Mouse (Mus musculus): ENCODE data around the gene Poc1b.
A peak's percentile ranks its signal among the peaks of the same experiment; 100 is the strongest.

Gene Poc1b

GRCm38 (mm10) chr10:99227968-99228864, 121.4 kb downstream of the Poc1b start:
- peak; percentile 92 for ATAC-seq (ENCODE audit: low TSS enrichment)

DNA sequence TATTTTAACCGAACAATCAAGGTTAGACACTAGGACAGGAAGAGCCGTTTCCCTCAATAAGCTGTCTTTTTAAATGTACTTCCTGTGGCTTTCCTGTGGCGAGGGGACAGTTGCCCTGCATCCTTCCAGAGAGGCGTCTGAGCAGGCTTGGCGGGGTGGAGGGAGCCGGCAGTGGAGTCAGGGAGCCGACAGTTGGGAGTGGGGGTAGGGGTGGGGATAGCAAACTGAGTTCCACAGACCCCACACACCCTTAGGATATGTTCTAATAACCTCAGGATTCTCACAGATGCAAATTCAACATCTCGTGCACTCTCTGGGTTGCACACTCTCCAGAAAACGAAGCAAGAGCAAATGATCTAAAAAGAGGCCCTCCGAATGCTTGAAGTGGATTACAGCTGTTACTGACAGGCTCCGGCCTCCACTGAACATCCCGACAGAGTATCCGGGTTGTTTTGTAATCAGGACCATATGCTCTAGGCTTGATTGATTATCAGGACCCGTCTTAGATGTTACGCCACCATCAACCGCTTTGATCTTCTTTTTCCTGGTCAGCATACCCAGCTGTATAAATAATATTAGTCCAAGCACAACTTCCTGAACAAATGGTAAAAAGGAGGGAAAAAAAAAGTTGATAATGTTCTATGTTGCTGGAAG, 122.3 kb downstream of the Poc1b start:
- ATAC-seq (ENCODE audit: low TSS enrichment) = no peak

DNA sequence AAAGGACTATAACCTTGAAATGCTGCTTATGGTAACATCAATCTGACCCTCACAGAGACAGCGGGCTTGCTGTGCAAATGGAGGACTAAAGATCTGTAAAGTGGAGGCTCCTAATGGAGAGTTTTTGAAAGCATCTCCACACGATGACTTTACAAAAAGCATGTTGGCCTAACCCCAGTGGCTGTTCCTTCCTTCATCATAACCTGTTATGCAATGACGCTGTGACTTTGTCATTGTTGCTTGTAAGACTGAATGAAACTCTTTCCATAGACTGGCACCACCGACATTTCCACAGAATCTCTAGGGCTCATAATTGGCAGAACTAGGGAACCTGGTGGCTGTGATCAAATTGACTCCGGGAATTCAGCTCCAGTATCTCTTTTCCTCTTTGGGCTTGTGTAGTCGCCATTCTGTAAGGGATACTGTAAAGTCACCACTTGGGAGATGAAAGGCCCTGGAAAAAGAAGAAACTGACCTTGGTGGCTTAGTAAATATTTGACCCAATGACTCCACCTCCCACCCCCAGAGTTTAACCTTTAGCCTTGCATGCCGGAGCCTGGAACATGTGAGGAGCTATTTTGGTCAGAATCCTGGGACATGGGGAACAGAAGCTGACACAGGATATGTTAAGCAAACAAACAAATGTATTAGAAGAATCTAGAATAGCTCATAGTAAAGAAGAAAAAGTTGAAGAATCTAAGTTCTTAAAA, 125.8 kb downstream of the Poc1b start:
- no peak for ATAC-seq (ENCODE audit: low TSS enrichment)

DNA sequence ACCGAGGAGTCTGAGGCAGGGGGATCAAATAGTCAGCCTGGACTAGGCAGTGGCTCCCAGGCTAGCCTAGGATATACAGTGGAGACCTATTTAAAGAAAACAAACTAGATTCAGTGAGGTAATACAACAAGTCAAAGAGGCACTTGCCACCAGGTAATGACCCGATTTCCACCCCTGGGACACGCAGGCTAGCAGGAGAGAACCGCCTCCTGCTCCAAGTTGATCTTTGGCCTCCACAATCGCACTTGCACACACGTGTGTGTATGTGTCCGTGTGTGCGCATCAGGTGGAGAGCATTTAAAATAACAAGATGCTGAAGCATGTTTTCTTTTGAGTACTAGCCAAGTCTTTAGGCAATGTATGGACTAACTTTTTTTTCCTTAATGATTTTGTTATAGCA, 127.5 kb downstream of the Poc1b start:
- no peak for ATAC-seq (ENCODE audit: low TSS enrichment)

DNA sequence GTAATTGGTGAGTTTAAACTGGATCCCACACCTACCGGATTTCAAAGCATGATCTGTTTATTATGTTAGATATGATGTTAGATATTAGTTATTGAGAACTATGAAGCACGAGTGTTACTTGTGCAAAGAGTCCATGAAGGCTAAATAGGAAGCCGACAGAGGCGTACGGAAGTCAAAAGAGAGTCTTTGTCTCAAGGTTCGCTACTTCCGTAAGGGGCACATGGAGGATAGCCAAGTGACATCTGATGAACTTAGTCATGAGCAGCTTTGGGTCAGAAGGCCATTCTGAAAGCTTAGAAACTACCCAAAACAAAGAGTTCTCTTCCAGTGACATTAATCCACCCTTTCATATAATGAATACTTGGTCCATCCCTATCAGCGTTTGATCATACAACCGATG, 128.2 kb downstream of the Poc1b start:
- no peak for ATAC-seq (ENCODE audit: low TSS enrichment)

DNA sequence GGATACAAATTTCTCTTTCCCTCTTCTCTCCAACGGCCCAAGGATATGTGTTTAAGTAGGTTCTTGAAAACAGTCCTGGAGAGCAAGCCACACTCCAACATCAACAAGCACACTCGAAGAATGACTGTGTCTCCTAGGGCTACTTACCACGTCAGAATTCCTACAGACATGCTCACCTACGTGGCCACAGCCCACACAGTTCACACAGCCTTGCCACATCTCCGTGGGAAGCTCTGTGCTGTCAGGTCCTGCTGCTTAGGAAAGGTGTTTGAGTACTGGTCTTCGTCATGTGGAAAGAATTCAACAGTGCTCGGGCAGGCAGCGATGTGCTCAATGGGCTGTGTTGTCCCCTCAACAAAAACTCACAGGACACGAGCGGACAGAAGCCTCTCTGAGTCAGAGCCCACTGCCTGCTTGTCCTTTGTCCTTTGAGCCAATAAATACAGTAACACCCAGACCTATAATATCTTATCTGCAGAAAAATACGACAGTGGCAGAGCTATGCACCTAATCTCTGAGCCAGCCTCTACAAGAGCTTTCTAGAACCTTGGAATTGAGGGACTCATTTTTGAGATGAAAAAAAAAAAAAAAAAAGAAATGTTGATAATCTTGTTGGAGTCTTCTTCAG, 130.5 kb downstream of the Poc1b start:
- ATAC-seq (ENCODE audit: low TSS enrichment) = no peak

DNA sequence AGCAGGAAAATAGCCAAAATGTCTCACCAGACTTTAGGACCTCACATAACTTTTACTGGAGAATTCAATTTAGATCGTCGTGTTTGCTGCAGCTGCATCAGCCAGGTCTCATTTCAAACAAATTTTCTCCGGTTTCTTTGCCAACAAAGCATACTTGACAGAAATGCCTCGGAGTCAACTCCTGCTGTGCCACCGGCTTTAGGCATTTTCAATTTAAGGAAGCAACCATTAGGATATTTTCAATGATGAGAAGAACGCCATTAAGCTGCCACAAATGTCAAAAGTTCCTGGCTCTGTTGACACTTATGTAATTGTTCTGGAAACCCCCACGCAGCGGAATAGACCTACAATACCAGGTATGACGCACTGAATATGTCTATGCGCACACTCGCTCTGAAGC, 131.7 kb downstream of the Poc1b start:
- no peak for ATAC-seq (ENCODE audit: low TSS enrichment)

DNA sequence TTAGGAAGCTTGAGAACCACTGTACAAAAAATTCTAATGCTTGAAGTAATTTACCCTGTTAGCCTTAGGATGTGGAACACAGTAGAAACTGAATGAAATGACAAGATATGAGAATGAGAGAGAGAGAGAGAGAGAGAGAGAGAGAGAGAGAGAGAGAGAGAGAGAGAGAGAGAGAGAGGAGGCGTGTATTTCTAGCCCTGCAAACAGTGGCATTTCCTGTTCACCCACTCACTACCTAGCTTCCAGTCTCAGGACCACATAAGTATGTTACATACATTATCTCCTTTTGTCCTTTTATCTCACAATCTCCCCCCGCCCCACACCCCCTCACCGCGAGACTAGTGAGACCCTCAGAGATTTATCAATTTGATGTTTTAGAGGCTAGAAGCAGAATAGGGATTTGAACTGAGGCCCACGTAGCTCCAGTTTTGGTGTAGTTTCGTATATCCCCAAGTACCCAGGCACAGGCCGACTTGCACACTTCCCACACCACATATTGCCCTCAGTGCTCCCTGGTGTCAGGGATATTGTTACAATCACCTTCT, 134.5 kb downstream of the Poc1b start:
- ATAC-seq (ENCODE audit: low TSS enrichment) = peak; percentile 1; the same call in 1 of the 2 replicates

- ATAC-seq (ENCODE audit: low TSS enrichment) = peak; percentile 89
Observed at GRCm38 (mm10) chr10:99241829-99242711, 135.2 kb downstream of the Poc1b start.

- ATAC-seq (ENCODE audit: low TSS enrichment) = peak; percentile 13; the same call in 1 of the 2 replicates
Observed at GRCm38 (mm10) chr10:99242721-99243120, 135.9 kb downstream of the Poc1b start.

DNA sequence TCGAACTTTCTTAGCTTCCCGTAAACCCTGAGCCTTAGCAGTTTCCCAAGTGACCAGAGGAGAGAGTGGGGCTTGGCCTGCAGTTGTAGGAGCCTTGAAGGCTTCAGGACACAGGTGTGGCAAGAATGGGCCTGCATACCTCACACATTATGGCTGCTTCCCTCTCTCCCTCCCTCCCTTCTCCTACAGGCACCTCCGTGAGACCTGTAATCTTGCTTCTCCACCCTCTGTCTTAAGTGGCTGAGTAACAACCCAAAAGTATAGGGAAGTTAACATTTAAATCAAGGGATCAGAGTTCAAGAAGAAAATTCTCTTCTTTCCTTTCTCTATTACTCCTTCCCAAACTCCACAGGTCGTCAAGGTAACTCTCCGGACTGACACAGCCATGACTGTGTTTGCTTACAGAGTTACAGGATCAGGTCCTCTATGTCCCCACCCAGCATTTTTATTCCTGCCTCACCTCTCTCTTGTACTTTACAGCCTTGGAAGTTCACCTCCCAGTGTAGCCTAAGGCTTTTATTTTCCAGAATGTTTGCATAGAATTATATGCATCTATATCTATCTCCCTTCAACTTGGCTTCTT, 137.2 kb downstream of the Poc1b start:
- ATAC-seq (ENCODE audit: low TSS enrichment) = no peak

DNA sequence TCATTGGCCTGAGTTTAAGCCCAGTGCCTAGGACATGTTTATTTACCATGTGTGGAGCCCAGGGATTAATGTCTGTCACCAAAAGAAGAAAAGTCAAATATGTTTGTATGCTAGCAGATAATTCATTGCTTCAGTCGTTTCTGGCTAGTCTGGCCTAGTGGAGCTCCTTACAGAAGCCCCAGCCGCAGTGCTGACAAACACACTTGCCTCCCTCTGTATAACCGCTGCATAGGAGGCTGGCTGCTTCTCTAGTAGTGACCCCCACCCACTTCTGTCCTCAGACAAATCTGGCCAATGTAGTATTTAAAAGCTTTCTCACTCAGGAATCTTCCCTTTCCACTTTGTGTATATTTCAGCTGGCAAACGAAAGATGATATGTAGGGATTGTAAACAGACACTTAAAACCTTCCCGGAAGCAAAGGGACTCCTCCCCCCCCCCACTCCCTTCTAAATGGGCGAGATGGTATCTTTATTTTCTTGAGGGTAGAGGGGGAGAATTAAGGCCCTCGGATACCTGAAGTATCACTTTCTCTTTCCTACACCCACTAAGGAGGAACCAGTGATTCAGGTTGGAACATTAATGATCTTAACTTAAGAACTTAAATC, 137.9 kb downstream of the Poc1b start:
- ATAC-seq (ENCODE audit: low TSS enrichment) = no peak

- ATAC-seq (ENCODE audit: low TSS enrichment) = no peak
Observed at GRCm38 (mm10) chr10:99246797-99247508, 140.1 kb downstream of the Poc1b start.

Measured in frontal cortex, adult (tissue).